Mouse (Mus musculus) hindbrain, embryonic 14.5 days (tissue): ENCODE measurements at regions not wholly inside any gene's neighbourhood (a gene's known extent, or its start where the extent isn't known, plus 50 kb on each side); places are given as distances from the start of the nearest gene placed in this dataset.
"Not testable (repeated sequence)": the region's sequence is repeated elsewhere in the genome, so short reads cannot be mapped to it uniquely, and the experiment has no call there.

Source experiments
- ATAC-seq: fragments of 200-750 bp; cut with Nextera tagmentation; 2 replicates; pipeline ENCODE4 v1.8.0; 2017; ENCODE audit warnings: moderate number of reproducible peaks, mild to moderate bottlenecking, moderate TSS enrichment, moderate library complexity; ENCODE audit not compliant: low FRiP score
- DNase-seq: peaks from one replicate; pipeline ENCODE4 v3.0.0-alpha.2; 2015; ENCODE audit warnings: low spot score
- H3K27ac ChIP-seq: fragments of 300-500 bp; sonication (generic); 2 replicates; pipeline ENCODE4 v1.5.1; 2014; ENCODE audit warnings: mild to moderate bottlenecking, moderate library complexity
- H3K27me3 ChIP-seq: fragments of 300-500 bp; sonication (generic); 2 replicates; pipeline ENCODE4 v1.6.1; 2014; ENCODE audit warnings: mild to moderate bottlenecking, low read length, mixed read lengths; ENCODE audit not compliant: control insufficient read depth, insufficient read depth
- H3K36me3 ChIP-seq: fragments of 300-500 bp; sonication (generic); replicated peaks from 2 replicates; pipeline ENCODE4 v1.6.1; 2014; ENCODE audit not compliant: control insufficient read depth, insufficient read depth
- H3K4me1 ChIP-seq: fragments of 300-500 bp; sonication (generic); replicated peaks from 2 replicates; pipeline ENCODE4 v1.6.1; 2014; ENCODE audit warnings: antibody characterized with exemption, low read length, mixed read lengths; ENCODE audit not compliant: control insufficient read depth, insufficient read depth
- H3K4me2 ChIP-seq: fragments of 300-500 bp; sonication (generic); replicated peaks from 2 replicates; pipeline ENCODE4 v1.6.1; 2014; ENCODE audit warnings: mild to moderate bottlenecking, moderate library complexity
- H3K4me3 ChIP-seq: fragments of 300-500 bp; sonication (generic); replicated peaks from 2 replicates; pipeline ENCODE4 v1.5.1; 2014; ENCODE audit warnings: mild to moderate bottlenecking, low read length
- H3K9ac ChIP-seq: fragments of 300-500 bp; sonication (generic); 2 replicates; pipeline ENCODE4 v1.6.1; 2014
- H3K9me3 ChIP-seq: fragments of 300-500 bp; sonication (generic); 2 replicates; pipeline ENCODE4 v1.6.1; 2016; ENCODE audit warnings: low read length; ENCODE audit not compliant: control insufficient read depth
- WGBS: fragments of 180-500 bp; shearing (Covaris S2); extraction: QIAGEN DNeasy Blood & Tissue Kit; methylation state at CpG from one replicate; pipeline ENCODE4 v1.1.7; 2014; 5-methylcytosine and 5-hydroxymethylcytosine counted together

- ATAC-seq (no peak), DNase-seq (no peak)
- 0 out of 2 replicates have a peak, but pooled peaks cover 5% of the 10 kb centered on the region for H3K4me1 ChIP-seq
- H3K4me3 ChIP-seq = no peak overlapping the region
- no peak overlapping the region for H3K9ac ChIP-seq
- H3K27me3 ChIP-seq = no peaks in the 10 kb centered on the region
- no peak overlapping the region for H3K4me2 ChIP-seq
- H3K9me3 ChIP-seq = no peaks in the 10 kb centered on the region
- H3K27ac ChIP-seq = no peak overlapping the region
- WGBS = 86% methylated on average over 5 of the region's 5 CpGs
- H3K36me3 ChIP-seq = no peaks in the 10 kb centered on the region
These were observed 300.4 kb upstream of the 3110018I06Rik start for GRCm38 (mm10) chr12:107188055-107188454.

GRCm38 (mm10) chr12:107198389-107199018 is 289.9 kb upstream of the 3110018I06Rik start:
- WGBS = 86% methylated on average over 2 of the region's 2 CpGs

GRCm38 (mm10) chr12:107200903-107201302 is 287.5 kb upstream of the 3110018I06Rik start:
- Histone ChIP-seq H3K4me1 (no peaks in the 10 kb centered on the region), H3K4me2 (no peak overlapping the region), H3K9me3 (no peaks in the 10 kb centered on the region), H3K4me3 (no peak overlapping the region), H3K36me3 (no peaks in the 10 kb centered on the region), H3K27me3 (no peaks in the 10 kb centered on the region), H3K9ac (no peak overlapping the region), H3K27ac (no peak overlapping the region)
- WGBS = 62% methylated on average over 4 of the region's 4 CpGs
- ATAC-seq = no peak
- no peak for DNase-seq

More at GRCm38 (mm10) chr12:107198389-107199018, 289.9 kb upstream of the 3110018I06Rik start:
- Histone ChIP-seq H3K27me3 (no peaks in the 10 kb centered on the region), H3K36me3 (no peaks in the 10 kb centered on the region), H3K9me3 (no peaks in the 10 kb centered on the region), H3K4me3 (no peak overlapping the region), H3K27ac (no peak overlapping the region), H3K9ac (no peak overlapping the region), H3K4me1 (no peaks in the 10 kb centered on the region), H3K4me2 (no peak overlapping the region)
- ATAC-seq (no peak), DNase-seq (no peak)

GRCm38 (mm10) chr12:107208826-107209225 is 279.6 kb upstream of the 3110018I06Rik start:
- not testable (repeated sequence) for ATAC-seq, H3K36me3 ChIP-seq, H3K4me1 ChIP-seq, H3K9me3 ChIP-seq, H3K27ac ChIP-seq, H3K4me3 ChIP-seq, DNase-seq, H3K9ac ChIP-seq, H3K27me3 ChIP-seq, H3K4me2 ChIP-seq
- WGBS = 64% methylated on average over 6 of the region's 6 CpGs

GRCm38 (mm10) chr12:107212826-107213225 is 275.6 kb upstream of the 3110018I06Rik start:
- no peak for ATAC-seq
- no peaks in the 10 kb centered on the region for H3K4me1 ChIP-seq
- no peak for DNase-seq
- no peak overlapping the region for H3K27ac ChIP-seq
- H3K9me3 ChIP-seq = no peaks in the 10 kb centered on the region
- H3K27me3 ChIP-seq = no peaks in the 10 kb centered on the region
- 91% methylated on average over 10 of the region's 10 CpGs for WGBS
- no peak overlapping the region for H3K4me2 ChIP-seq
- no peak overlapping the region for H3K9ac ChIP-seq
- no peaks in the 10 kb centered on the region for H3K36me3 ChIP-seq
- H3K4me3 ChIP-seq = no peak overlapping the region

GRCm38 (mm10) chr12:107216119-107216518 is 272.3 kb upstream of the 3110018I06Rik start:
- Histone ChIP-seq H3K36me3 (no peaks in the 10 kb centered on the region), H3K27ac (no peak overlapping the region), H3K4me1 (no peaks in the 10 kb centered on the region), H3K9ac (no peak overlapping the region), H3K4me3 (no peak overlapping the region), H3K27me3 (no peaks in the 10 kb centered on the region), H3K9me3 (no peaks in the 10 kb centered on the region), H3K4me2 (no peak overlapping the region)
- no peak for DNase-seq
- no peak for ATAC-seq
- 43% methylated on average over 8 of the region's 8 CpGs for WGBS

GRCm38 (mm10) chr12:107221276-107221970 is 267.0 kb upstream of the 3110018I06Rik start:
- WGBS = 84% methylated on average over 7 of the region's 7 CpGs
- H3K27me3 ChIP-seq = no peaks in the 10 kb centered on the region
- H3K9ac ChIP-seq = no peak overlapping the region
- H3K4me2 ChIP-seq = no peak overlapping the region
- DNase-seq (no peak), ATAC-seq (no peak)
- H3K4me3 ChIP-seq = no peak overlapping the region
- H3K4me1 ChIP-seq = no peaks in the 10 kb centered on the region
- H3K27ac ChIP-seq = no peak overlapping the region
- H3K9me3 ChIP-seq = no peaks in the 10 kb centered on the region
- H3K36me3 ChIP-seq = no peaks in the 10 kb centered on the region

GRCm38 (mm10) chr12:107222106-107222505 is 266.3 kb upstream of the 3110018I06Rik start:
- Histone ChIP-seq H3K4me2 (no peak overlapping the region), H3K4me1 (no peaks in the 10 kb centered on the region), H3K9ac (no peak overlapping the region), H3K9me3 (no peaks in the 10 kb centered on the region), H3K36me3 (no peaks in the 10 kb centered on the region), H3K4me3 (no peak overlapping the region), H3K27ac (no peak overlapping the region), H3K27me3 (no peaks in the 10 kb centered on the region)
- ATAC-seq = no peak
- DNase-seq = no peak
- 85% methylated on average over 7 of the region's 7 CpGs for WGBS

- Histone ChIP-seq H3K27me3 (no peaks in the 10 kb centered on the region), H3K9ac (no peak overlapping the region), H3K27ac (no peak overlapping the region), H3K4me2 (no peak overlapping the region), H3K4me1 (no peaks in the 10 kb centered on the region), H3K36me3 (no peaks in the 10 kb centered on the region), H3K4me3 (no peak overlapping the region), H3K9me3 (no peaks in the 10 kb centered on the region)
- no peak for DNase-seq
- 88% methylated on average over 3 of the region's 3 CpGs for WGBS
- ATAC-seq = no peak
These were observed 258.3 kb upstream of the 3110018I06Rik start for GRCm38 (mm10) chr12:107230097-107230496.
